Mouse (Mus musculus) forebrain, embryonic 14.5 days (tissue): Measurements from ENCODE around the gene Cacna1e. TPM values are rescaled to one million over a fixed set of nuclear protein-coding genes. Genes with fewer than 3 reads are reported as not detected.

Experiments
- ATAC-seq: fragments of 200-750 bp; cut with Nextera tagmentation; 2 replicates; pipeline ENCODE4 v1.8.0; 2017; ENCODE audit warnings: mild to moderate bottlenecking, moderate library complexity
- DNase-seq: peaks from one replicate; pipeline ENCODE4 v3.0.0-alpha.2; 2015; ENCODE audit warnings: low spot score
- H3K27ac ChIP-seq: fragments of 300-500 bp; sonication (generic); 2 replicates; pipeline ENCODE4 v1.5.1; 2014; ENCODE audit warnings: low read depth, mild to moderate bottlenecking, control low read depth, low read length, moderate library complexity
- H3K27me3 ChIP-seq: fragments of 300-500 bp; sonication (generic); replicated peaks from 2 replicates; pipeline ENCODE4 v1.6.1; 2014; ENCODE audit warnings: low read length, control low read depth, mixed read lengths; ENCODE audit not compliant: control insufficient read depth, insufficient read depth
- H3K36me3 ChIP-seq: fragments of 300-500 bp; sonication (generic); 2 replicates; pipeline ENCODE4 v1.6.1; 2014; ENCODE audit warnings: low read length, control low read depth; ENCODE audit not compliant: control insufficient read depth, insufficient read depth
- H3K4me1 ChIP-seq: fragments of 300-500 bp; sonication (generic); 2 replicates; pipeline ENCODE4 v1.6.1; 2014; ENCODE audit warnings: antibody characterized with exemption, low read length, control low read depth; ENCODE audit not compliant: control insufficient read depth, insufficient read depth
- H3K4me2 ChIP-seq: fragments of 300-500 bp; sonication (generic); 2 replicates; pipeline ENCODE4 v1.6.1; 2014; ENCODE audit warnings: mild to moderate bottlenecking, control low read depth, low read length
- H3K4me3 ChIP-seq: fragments of 300-500 bp; sonication (generic); 2 replicates; pipeline ENCODE4 v1.5.1; 2014; ENCODE audit warnings: low read depth, low read length, control low read depth
- H3K9ac ChIP-seq: fragments of 300-500 bp; sonication (generic); 2 replicates; pipeline ENCODE4 v1.6.1; 2014; ENCODE audit warnings: mild to moderate bottlenecking, low read length, control low read depth, moderate library complexity
- H3K9me3 ChIP-seq: fragments of 300-500 bp; sonication (generic); replicated peaks from 2 replicates; pipeline ENCODE4 v1.6.1; 2016; ENCODE audit warnings: low read length, control low read depth, mixed read lengths; ENCODE audit not compliant: control insufficient read depth
- WGBS: fragments of 180-500 bp; shearing (Covaris S2); extraction: QIAGEN DNeasy Blood & Tissue Kit; methylation state at CpG from one replicate; pipeline ENCODE4 v1.1.7; 2014; 5-methylcytosine and 5-hydroxymethylcytosine counted together
- polyA plus RNA-seq: library from polyadenylated mRNA; unstranded; fragments of >200 nt; fragmentation: Nextera tagmentation; extraction: Ambion mirVana; gene quantifications from 2 replicates; pipeline ENCODE4 v1.2.1, GENCODE M21; 2014

The Cacna1e gene
- polyA plus RNA-seq, 1 experiment from 2014 or later, result 6.7 TPM

GRCm38 (mm10) chr1:154617743-154618455, 266.4 kb downstream of the Cacna1e start:
- ATAC-seq (no peak), DNase-seq (no peak)
- Histone ChIP-seq H3K27me3 (no peaks in the 10 kb centered on the region), H3K9me3 (no peaks in the 10 kb centered on the region), H3K4me3 (no peak overlapping the region), H3K4me1 (no peaks in the 10 kb centered on the region), H3K27ac (no peak overlapping the region), H3K9ac (no peak overlapping the region), H3K36me3 (no peaks in the 10 kb centered on the region), H3K4me2 (no peak overlapping the region)
- 65% methylated on average over 7 of the region's 7 CpGs for WGBS

DNA sequence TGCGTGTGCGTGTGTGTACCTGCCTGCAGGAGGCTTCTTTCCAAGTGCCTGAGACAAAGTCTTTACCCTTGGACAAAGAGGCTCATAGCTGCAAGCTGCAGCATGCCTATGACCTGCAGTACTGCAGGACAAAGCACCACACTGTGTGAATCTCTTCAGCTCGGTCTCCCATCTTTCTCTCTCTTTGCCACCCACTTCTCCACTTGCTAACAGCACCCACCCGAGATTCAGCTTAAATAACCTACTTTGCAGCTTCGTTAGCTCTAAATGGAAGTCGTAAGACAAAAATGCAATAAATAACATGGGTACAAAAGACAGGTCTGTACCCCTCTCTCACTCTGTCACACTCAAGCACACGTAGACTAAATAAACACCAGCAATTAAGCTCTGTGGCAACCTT, 268.5 kb downstream of the Cacna1e start:
- DNase-seq (no peak), ATAC-seq (no peak)
- Histone ChIP-seq H3K36me3 (no peaks in the 10 kb centered on the region), H3K27ac (no peak overlapping the region), H3K9me3 (no peaks in the 10 kb centered on the region), H3K4me3 (no peak overlapping the region), H3K4me2 (no peak overlapping the region), H3K9ac (no peak overlapping the region), H3K27me3 (no peaks in the 10 kb centered on the region), H3K4me1 (no peaks in the 10 kb centered on the region)
- WGBS, result 56% methylated on average over 7 of the region's 7 CpGs

- Histone ChIP-seq H3K27me3 (no peaks in the 10 kb centered on the region), H3K36me3 (no peaks in the 10 kb centered on the region), H3K4me1 (no peaks in the 10 kb centered on the region), H3K9me3 (no peaks in the 10 kb centered on the region), H3K27ac (no peak overlapping the region), H3K4me3 (no peak overlapping the region), H3K9ac (no peak overlapping the region), H3K4me2 (no peak overlapping the region)
- no peak for DNase-seq
- ATAC-seq, result no peak
- WGBS, result 71% methylated on average over 4 of the region's 4 CpGs
Measured at GRCm38 (mm10) chr1:154608516-154608915, 275.8 kb downstream of the Cacna1e start.

- H3K27me3 ChIP-seq, result no peaks in the 10 kb centered on the region
- no peaks in the 10 kb centered on the region for H3K4me1 ChIP-seq
- H3K9ac ChIP-seq, result no peak overlapping the region
- 47% methylated on average over 3 of the region's 3 CpGs for whole genome bisulfite sequencing
- no peak overlapping the region for H3K4me3 ChIP-seq
- no peaks in the 10 kb centered on the region for H3K9me3 ChIP-seq
- H3K27ac ChIP-seq, result no peak overlapping the region
- ATAC-seq (no peak), DNase-seq (no peak)
- no peaks in the 10 kb centered on the region for H3K36me3 ChIP-seq
- no peak overlapping the region for H3K4me2 ChIP-seq
Measured at GRCm38 (mm10) chr1:154607406-154607805, 276.9 kb downstream of the Cacna1e start.

DNA sequence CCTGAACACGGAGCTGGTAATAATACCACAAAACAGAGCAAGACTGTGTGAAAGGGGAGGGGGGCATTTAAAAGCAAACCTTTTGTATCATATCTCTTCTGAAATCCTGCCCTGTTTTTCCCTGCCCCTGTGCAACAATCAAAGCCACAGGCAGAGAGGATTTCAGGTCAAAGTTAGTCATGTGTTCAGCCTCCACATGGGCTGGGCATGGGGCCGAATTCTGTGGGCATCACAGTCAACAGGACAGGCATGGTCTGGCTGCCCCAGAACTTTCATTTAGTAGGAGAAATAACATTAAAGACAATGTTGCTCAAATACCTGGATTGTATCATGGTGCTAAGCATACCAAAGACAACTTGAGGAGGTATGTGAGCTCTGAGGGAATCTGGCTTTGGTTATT, 278.7 kb downstream of the Cacna1e start:
- H3K4me3 ChIP-seq, result no peak overlapping the region
- no peak overlapping the region for H3K9ac ChIP-seq
- WGBS, result 93% methylated on average over 2 of the region's 2 CpGs
- H3K36me3 ChIP-seq, result no peaks in the 10 kb centered on the region
- ATAC-seq (no peak), DNase-seq (no peak)
- no peak overlapping the region for H3K4me2 ChIP-seq
- no peaks in the 10 kb centered on the region for H3K27me3 ChIP-seq
- no peaks in the 10 kb centered on the region for H3K4me1 ChIP-seq
- no peaks in the 10 kb centered on the region for H3K9me3 ChIP-seq
- H3K27ac ChIP-seq, result no peak overlapping the region

DNA sequence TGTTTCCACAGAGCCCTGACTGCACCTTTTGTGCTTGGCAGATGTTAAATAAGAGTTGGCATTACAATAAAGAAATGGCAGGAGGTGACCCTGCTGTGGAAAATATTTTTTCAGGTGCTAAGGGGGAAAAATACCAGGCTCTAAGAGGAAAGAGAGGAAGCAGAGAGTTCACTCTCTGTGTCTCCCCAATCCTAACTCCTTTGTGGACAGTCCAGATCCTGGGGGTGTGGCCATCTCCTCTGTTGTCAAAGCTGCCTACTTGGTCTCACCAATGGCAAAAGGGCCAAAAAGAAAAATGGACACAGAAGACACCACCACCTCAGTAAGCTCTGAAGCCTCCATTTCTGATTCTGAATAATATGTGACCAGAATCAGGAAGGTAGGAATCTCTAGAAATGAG, 280.5 kb downstream of the Cacna1e start:
- no peaks in the 10 kb centered on the region for H3K9me3 ChIP-seq
- DNase-seq, result no peak
- no peak overlapping the region for H3K4me3 ChIP-seq
- H3K36me3 ChIP-seq, result no peaks in the 10 kb centered on the region
- no peak for ATAC-seq
- H3K27me3 ChIP-seq, result no peaks in the 10 kb centered on the region
- no peak overlapping the region for H3K9ac ChIP-seq
- no peak overlapping the region for H3K4me2 ChIP-seq
- no peak overlapping the region for H3K27ac ChIP-seq
- no peaks in the 10 kb centered on the region for H3K4me1 ChIP-seq

GRCm38 (mm10) chr1:154602531-154602930, 281.8 kb downstream of the Cacna1e start:
- Histone ChIP-seq H3K27me3 (no peaks in the 10 kb centered on the region), H3K27ac (no peak overlapping the region), H3K4me3 (no peak overlapping the region), H3K9me3 (no peaks in the 10 kb centered on the region), H3K4me2 (no peak overlapping the region), H3K4me1 (no peaks in the 10 kb centered on the region), H3K36me3 (no peaks in the 10 kb centered on the region), H3K9ac (no peak overlapping the region)
- DNase-seq (no peak), ATAC-seq (no peak)
- 91% methylated on average over 1 of the region's 1 CpGs for WGBS

DNA sequence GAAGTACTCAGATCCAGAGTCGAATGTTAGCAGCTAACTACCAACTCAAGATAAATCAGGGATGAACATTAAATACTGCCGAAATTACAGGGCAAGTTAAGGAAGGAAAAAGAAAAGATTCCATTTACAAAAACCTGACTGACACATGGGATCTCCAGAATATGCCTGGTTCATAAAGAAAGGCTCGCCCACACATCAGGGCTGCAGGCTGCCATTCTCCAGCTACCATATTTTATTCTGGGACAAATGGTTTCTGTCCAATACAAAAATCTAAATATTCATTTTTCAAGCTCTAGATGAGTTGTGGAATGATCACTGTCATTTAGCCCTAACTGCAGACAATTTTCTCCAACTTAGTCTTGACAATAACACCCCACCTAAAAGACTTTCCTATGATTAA, 301.8 kb downstream of the Cacna1e start:
- Histone ChIP-seq H3K4me3 (no peak overlapping the region), H3K4me2 (no peak overlapping the region), H3K4me1 (no peaks in the 10 kb centered on the region), H3K9me3 (no peaks in the 10 kb centered on the region), H3K9ac (no peak overlapping the region), H3K27me3 (no peaks in the 10 kb centered on the region), H3K27ac (no peak overlapping the region), H3K36me3 (no peaks in the 10 kb centered on the region)
- WGBS, result 83% methylated on average over 3 of the region's 3 CpGs
- no peak for ATAC-seq
- DNase-seq, result no peak

DNA sequence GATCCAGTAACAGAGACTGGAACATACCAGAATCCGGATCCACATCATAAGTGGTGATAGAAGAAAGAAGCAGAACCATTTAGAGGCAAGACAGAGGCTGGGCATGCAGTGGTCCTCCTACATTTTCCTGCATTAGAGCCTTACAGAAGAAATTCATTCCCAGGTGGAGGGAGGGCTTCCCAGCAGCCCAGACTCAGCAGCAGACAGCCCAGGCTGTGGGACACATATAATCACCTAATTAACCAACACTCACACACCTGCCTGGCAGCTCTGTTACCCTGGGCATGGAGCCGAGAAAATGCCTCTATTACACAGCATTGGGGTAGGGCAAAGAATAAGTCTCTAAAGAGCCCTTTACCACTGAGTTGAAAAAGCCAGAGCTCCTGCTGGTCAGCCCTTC, 304.4 kb downstream of the Cacna1e start:
- ATAC-seq (0 out of 2 replicates have a peak, but pooled peaks have one; percentile 29), DNase-seq (no peak)
- H3K36me3 ChIP-seq, result no peaks in the 10 kb centered on the region
- H3K9me3 ChIP-seq, result no peaks in the 10 kb centered on the region
- no peak overlapping the region for H3K27ac ChIP-seq
- 85% methylated on average over 2 of the region's 2 CpGs for WGBS
- no peak overlapping the region for H3K9ac ChIP-seq
- H3K27me3 ChIP-seq, result no peaks in the 10 kb centered on the region
- H3K4me1 ChIP-seq, result no peaks in the 10 kb centered on the region
- H3K4me3 ChIP-seq, result no peak overlapping the region
- H3K4me2 ChIP-seq, result no peak overlapping the region
